Mouse (Mus musculus): Measurements from ENCODE around the gene Sesn3. TPM values are rescaled to one million over a fixed set of nuclear protein-coding genes. Genes with fewer than 3 reads are reported as not detected.

Gene Sesn3
- polyA plus RNA-seq, 1 experiment from 2014 or later = 28.9 TPM

DNA sequence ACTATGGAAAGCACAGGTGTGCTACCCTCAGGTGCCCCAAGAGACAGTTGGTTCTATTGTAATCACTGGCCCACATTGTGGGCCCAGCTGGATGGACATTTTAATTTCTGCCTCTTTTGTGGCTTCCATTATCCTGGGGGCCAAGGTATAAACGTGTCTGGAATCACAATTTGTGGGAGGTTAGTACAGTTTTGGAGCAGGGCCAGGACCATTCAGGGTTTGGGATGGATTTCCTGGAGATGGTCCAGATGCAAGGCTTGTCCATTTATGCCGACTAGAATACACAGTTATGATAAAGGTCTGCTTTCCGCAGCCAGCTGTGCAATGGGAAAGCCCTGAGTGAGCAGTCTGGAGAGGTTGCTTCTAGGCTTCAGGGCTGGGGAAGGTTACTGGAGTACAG is 13.7 kb upstream of the Sesn3 start:
- H3K4me2 ChIP-seq (replicated peaks) = no peak overlapping the region
- no peak overlapping the region for H3K4me3 ChIP-seq
- H3K36me3 ChIP-seq = no peaks in the 10 kb centered on the region
- no peaks in the 10 kb centered on the region for H3K9me3 ChIP-seq
- ATAC-seq (ENCODE audit: insufficient number of reproducible peaks, insufficient read depth, low FRiP score, low TSS enrichment) = no peak
- H3K4me1 ChIP-seq = no peaks in the 10 kb centered on the region
- WGBS = 65% methylated on average over 3 of the region's 3 CpGs
- H3K27me3 ChIP-seq = no peaks in the 10 kb centered on the region
- no peak overlapping the region for H3K27ac ChIP-seq
- no peak overlapping the region for H3K9ac ChIP-seq

DNA sequence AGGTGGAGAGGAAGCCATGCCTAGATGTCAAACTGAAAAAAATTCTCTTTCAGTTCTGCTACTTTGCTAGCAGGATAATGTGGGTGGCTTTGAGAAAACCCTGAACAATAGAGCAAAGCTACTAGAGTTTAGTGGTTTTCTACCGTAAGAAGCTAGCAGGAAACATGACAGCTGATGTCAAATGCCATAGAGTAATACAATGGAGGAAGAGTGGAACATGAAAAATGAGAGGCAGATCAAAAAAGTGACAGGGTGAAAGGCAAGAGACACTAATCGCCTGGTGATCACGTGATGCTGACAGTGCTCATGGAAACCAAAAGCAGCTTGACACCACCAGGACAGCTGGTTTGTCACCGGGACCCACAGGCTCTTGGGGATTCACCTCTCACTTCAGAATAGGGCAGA is 12.3 kb upstream of the Sesn3 start:
- Histone ChIP-seq H3K27me3 (no peaks in the 10 kb centered on the region), H3K4me2 (replicated peaks) (no peak overlapping the region), H3K9ac (no peak overlapping the region), H3K4me3 (no peak overlapping the region), H3K9me3 (no peaks in the 10 kb centered on the region), H3K36me3 (no peaks in the 10 kb centered on the region), H3K27ac (no peak overlapping the region), H3K4me1 (no peaks in the 10 kb centered on the region)
- 80% methylated on average over 4 of the region's 4 CpGs for WGBS
- no peak for ATAC-seq (ENCODE audit: insufficient number of reproducible peaks, insufficient read depth, low FRiP score, low TSS enrichment)

DNA sequence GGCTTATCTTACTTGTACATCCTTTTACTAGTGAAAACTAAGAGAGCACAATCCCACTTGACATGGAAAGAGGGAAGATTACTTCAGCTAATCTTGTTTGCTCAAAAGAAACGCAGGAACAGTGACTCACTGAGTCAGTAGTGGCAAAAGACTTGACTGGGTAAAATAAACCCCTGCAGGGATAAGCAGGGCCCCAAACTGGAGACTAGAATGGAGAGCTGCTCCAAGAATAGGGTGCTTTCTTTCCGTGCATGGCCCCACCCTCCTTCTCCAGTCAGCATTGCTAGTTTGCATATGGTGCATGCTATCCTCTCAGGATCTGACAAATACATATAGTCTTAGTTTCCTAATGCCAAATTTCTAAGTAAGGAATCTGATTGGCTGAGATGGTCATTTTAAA is 8.4 kb upstream of the Sesn3 start:
- WGBS = 10% methylated on average over 2 of the region's 2 CpGs
- Histone ChIP-seq H3K4me3 (no peak overlapping the region), H3K9ac (no peak overlapping the region), H3K9me3 (no peaks in the 10 kb centered on the region), H3K4me2 (replicated peaks) (no peak overlapping the region), H3K27me3 (no peaks in the 10 kb centered on the region), H3K4me1 (no peaks in the 10 kb centered on the region), H3K27ac (no peak overlapping the region), H3K36me3 (no peaks in the 10 kb centered on the region)
- no peak for ATAC-seq (ENCODE audit: insufficient number of reproducible peaks, insufficient read depth, low FRiP score, low TSS enrichment)

DNA sequence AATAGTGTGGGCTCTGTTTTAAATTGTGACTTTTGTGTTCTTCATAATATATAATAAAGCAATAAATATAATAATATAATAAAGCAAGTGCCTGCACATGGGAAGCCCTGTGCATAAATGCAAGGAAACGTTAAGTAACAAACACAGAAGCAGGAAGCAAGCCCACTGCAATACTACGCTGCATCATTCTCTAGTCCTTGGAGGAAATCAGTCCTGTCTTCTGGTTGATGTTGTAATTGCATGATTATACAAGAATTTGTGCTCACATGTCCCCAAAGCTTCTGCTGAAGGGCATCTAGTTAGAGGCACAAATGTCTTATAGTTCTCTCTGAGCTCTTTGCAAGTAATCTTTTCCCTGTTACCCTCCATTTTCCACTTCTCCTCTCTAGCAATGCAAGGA is 6.3 kb upstream of the Sesn3 start:
- no peak overlapping the region for H3K4me3 ChIP-seq
- no peaks in the 10 kb centered on the region for H3K36me3 ChIP-seq
- H3K4me1 ChIP-seq = no peaks in the 10 kb centered on the region
- no peaks in the 10 kb centered on the region for H3K9me3 ChIP-seq
- ATAC-seq (ENCODE audit: insufficient number of reproducible peaks, insufficient read depth, low FRiP score, low TSS enrichment) = no peak
- no peak overlapping the region for H3K4me2 ChIP-seq (replicated peaks)
- H3K27ac ChIP-seq = no peak overlapping the region
- no peaks in the 10 kb centered on the region for H3K27me3 ChIP-seq
- WGBS = 67% methylated on average over 2 of the region's 2 CpGs
- no peak overlapping the region for H3K9ac ChIP-seq

DNA sequence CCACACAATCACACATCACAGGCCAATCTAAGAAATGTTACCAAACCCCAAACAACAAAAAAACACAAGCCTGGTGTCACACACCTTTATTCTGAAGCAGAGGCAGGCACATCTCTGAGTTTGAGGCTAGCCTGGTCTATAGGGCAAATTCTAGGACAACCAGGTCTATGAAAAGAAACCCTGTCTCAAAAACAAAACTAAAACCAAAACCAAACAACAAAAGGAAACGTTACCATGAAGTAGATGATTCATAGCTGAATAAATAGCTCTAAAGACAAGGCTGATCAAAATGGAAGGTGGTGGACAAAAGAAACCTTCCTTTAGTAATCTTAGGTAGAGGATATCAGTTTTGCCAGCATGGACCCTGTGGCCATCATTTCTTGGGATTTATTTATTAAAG is 1.9 kb upstream of the Sesn3 start:
- no peak for ATAC-seq (ENCODE audit: insufficient number of reproducible peaks, insufficient read depth, low FRiP score, low TSS enrichment)
- H3K9me3 ChIP-seq = no peaks in the 10 kb centered on the region
- no peaks in the 10 kb centered on the region for H3K36me3 ChIP-seq
- H3K4me1 ChIP-seq = 0 out of 2 replicates have a peak, but pooled peaks cover 7% of the 10 kb centered on the region
- H3K27ac ChIP-seq = no peak overlapping the region
- H3K4me2 ChIP-seq (replicated peaks) = no peak overlapping the region
- no peak overlapping the region for H3K9ac ChIP-seq
- no peaks in the 10 kb centered on the region for H3K27me3 ChIP-seq
- no peak overlapping the region for H3K4me3 ChIP-seq
- 85% methylated on average over 1 of the region's 1 CpGs for WGBS

DNA sequence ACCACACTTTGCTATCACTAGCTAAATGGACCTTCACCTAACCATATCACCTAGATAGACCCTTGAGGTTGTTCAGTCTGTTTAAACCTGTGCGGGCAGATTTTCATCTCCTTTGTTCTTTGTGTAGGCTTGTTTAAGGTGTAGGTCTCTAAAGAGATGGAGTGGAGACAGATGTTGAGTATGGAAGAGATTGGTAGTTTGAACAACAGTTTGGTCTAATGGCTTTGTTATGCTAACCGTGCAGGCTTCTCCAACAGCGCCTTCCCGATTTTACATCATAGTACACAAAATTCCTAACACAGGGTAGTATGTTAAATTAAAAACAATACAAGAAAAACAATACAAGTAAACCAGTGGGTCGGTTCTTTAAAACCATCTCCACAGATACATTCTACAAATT is 281 bp upstream of the Sesn3 start:
- Histone ChIP-seq H3K27ac (peak overlapping the region; percentile 92), H3K36me3 (no peaks in the 10 kb centered on the region), H3K4me1 (peaks cover 14% of the 10 kb centered on the region; the same call in 1 of the 2 replicates), H3K9ac (no peak overlapping the region), H3K9me3 (no peaks in the 10 kb centered on the region), H3K4me2 (replicated peaks) (peak overlapping the region; percentile 50), H3K4me3 (no peak overlapping the region), H3K27me3 (no peaks in the 10 kb centered on the region)
- no peak for ATAC-seq (ENCODE audit: insufficient number of reproducible peaks, insufficient read depth, low FRiP score, low TSS enrichment)
- 36% methylated on average over 5 of the region's 5 CpGs for WGBS

DNA sequence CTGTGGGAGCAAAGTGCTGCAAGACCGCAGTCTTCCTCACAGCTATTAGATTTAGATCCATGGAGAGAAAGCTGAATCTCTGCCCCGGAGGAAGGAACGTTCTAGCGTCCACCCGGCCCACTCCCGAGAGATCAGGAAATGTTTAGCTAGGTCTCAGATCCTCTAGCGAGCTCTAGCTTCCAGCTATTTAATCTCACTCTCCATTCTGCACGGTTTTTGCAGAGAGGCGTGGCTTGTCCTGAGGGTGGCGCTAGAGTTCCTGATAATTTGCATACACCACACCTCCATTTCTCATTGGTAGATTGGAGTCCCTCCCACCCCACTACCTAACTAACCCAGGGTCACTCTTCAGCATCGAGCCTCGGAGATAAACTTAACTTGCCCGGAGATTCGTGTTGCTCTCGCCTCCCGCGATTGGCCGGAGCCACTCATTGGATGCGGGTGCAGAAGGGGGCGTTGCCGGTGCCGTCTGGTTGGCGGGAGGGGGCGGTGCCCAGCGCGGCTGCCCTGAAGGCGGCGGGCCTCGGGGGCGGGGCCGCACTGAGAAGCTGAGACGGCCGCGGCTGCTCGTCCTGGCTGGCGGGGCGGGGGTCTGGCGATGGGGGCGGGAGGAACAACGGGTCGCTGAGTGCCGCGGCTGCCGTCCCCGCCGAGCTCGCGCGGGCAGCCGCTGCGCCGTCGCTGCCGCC is 1.1 kb downstream of the Sesn3 start:
- Histone ChIP-seq H3K4me3 (peak overlapping the region; percentile 87), H3K9ac (peak overlapping the region; percentile 96), H3K27me3 (no peaks in the 10 kb centered on the region), H3K27ac (peak overlapping the region; percentile 98), H3K4me1 (peaks cover 14% of the 10 kb centered on the region; the same call in 1 of the 2 replicates), H3K36me3 (no peaks in the 10 kb centered on the region), H3K4me2 (replicated peaks) (peak overlapping the region; percentile 50), H3K9me3 (no peaks in the 10 kb centered on the region)
- under 1% methylated on average over 47 of the region's 54 CpGs for WGBS
- ATAC-seq (ENCODE audit: insufficient number of reproducible peaks, insufficient read depth, low FRiP score, low TSS enrichment) = peak; percentile 99

DNA sequence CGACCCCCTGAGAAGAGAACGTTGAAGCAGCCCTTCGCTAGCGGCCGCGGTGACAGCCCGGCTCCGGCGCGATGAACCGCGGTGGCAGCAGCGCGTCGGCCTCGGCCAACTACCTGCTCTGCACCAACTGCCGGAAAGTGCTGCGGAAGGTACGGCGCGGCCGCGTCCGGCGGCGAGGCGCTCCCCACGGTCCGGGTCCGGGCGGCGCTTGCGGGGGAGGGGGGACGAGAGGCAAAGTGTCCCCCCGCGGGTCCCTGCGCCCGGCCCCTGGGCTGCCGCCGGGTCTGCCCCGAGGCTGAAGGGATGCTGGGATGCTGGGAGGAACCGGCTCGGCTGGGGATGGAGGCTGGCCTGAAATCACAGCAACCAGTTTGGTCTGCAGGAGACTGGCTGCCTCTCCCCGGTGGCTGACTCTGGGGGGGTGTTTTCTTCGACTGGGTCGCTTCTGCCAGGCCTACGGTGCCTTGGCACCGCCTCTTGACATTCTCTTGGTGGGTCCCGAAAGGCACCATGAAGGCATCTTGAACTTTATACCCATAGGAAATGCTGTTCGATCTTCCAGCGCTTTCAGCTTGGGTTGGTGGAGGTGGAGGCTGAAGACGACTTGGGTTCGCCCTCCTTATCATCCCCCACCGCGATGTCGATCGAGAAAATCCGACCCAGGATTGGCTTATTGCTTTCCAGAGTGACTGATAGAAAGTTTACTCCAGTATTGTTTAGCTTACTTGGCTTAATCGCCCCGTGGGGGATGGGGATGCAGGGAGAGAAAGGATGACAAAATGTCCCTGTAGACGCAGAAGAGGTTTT is 1.8 kb downstream of the Sesn3 start:
- Histone ChIP-seq H3K4me3 (peak overlapping the region; percentile 87), H3K36me3 (no peaks in the 10 kb centered on the region), H3K27me3 (no peaks in the 10 kb centered on the region), H3K27ac (peak overlapping the region; percentile 98), H3K4me1 (peaks cover 18% of the 10 kb centered on the region; the same call in 1 of the 2 replicates), H3K4me2 (replicated peaks) (peak overlapping the region; percentile 50), H3K9ac (peak overlapping the region; percentile 96), H3K9me3 (no peaks in the 10 kb centered on the region)
- ATAC-seq (ENCODE audit: insufficient number of reproducible peaks, insufficient read depth, low FRiP score, low TSS enrichment) = peak; percentile 63
- under 1% methylated on average over 59 of the region's 61 CpGs for WGBS

DNA sequence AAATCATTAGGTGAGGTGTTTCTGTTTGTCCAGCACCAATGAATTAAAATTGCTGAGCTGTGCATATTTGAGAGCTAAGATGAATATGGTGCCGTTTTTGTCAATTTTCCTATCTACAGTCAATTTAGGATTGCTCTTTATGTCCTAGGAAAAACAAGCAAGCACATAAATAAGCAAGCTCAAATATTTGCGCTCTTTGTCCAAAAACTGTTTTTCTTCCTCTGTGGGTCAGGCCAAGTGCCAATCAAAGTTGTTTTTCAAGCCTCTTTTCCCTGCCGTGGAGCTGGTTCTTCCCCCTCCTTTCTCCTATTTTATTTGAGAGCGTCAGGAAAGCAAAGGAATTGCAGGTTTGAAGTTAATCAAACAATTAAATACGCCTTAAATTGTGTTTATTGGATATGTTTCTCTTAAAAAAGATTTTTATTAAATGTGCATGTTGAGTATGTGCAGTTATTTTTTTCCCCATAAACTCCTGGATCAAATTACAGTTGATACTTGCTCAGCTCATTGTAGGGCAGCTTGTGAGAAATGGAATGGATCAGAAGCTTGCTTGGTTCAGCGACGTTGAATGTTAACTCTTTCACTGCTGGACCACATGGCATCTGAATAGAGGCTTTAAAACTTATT is 2.6 kb downstream of the Sesn3 start:
- Histone ChIP-seq H3K9ac (peak overlapping the region; percentile 96; the same call in 1 of the 2 replicates), H3K4me1 (peaks cover 18% of the 10 kb centered on the region; the same call in 1 of the 2 replicates), H3K27me3 (no peaks in the 10 kb centered on the region), H3K27ac (peak overlapping the region; percentile 98), H3K36me3 (no peaks in the 10 kb centered on the region), H3K9me3 (no peaks in the 10 kb centered on the region), H3K4me2 (replicated peaks) (peak overlapping the region; percentile 50), H3K4me3 (peak overlapping the region; percentile 87)
- ATAC-seq (ENCODE audit: insufficient number of reproducible peaks, insufficient read depth, low FRiP score, low TSS enrichment) = no peak
- under 1% methylated on average over 7 of the region's 7 CpGs for WGBS

DNA sequence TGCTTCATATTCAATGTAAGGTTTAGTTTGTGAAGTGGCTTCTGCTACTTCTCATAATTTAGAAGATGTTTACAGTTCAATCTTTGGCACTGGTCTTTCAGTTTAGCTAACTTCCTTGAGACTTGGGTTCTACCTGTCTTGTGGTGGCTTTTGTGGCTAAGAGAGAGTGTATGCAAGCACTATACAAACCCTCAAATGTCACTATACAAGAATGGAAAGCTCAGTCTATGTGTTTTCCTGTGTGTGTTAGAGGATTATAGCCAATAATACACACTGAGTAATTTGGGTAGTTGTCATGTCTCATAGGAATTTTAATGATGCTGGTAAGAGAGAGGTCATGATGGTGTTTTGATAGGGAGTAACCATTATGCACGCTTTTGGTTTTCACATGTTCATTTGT is 5.8 kb downstream of the Sesn3 start:
- Histone ChIP-seq H3K4me3 (no peak overlapping the region), H3K4me2 (replicated peaks) (no peak overlapping the region), H3K4me1 (peaks cover 23% of the 10 kb centered on the region; the same call in 1 of the 2 replicates), H3K27ac (no peak overlapping the region), H3K9ac (no peak overlapping the region), H3K27me3 (no peaks in the 10 kb centered on the region), H3K36me3 (no peaks in the 10 kb centered on the region), H3K9me3 (no peaks in the 10 kb centered on the region)
- 50% methylated on average over 1 of the region's 1 CpGs for WGBS
- no peak for ATAC-seq (ENCODE audit: insufficient number of reproducible peaks, insufficient read depth, low FRiP score, low TSS enrichment)

DNA sequence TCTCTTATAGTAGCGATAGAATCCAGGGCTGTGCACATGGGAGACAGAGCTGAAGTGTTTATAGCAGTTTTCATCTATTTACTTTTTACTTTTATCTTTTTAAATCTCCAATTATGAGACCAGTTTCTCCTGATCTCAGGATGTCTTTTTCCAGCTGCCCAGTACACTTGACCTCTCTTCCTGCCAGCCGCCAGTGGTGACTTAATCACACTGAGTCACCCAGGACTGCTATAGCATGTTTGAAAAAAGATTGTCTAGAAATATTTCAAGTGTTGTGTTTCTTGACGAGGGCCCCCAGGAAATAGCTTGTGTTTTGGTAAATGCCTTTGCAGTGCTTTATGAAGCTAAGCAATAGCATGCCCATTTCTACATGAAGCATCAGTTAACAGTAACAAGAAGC is 10.2 kb downstream of the Sesn3 start:
- Histone ChIP-seq H3K27me3 (no peaks in the 10 kb centered on the region), H3K4me1 (peaks cover 16% of the 10 kb centered on the region; the same call in 1 of the 2 replicates), H3K36me3 (no peaks in the 10 kb centered on the region), H3K27ac (no peak overlapping the region), H3K9ac (no peak overlapping the region), H3K9me3 (no peaks in the 10 kb centered on the region), H3K4me2 (replicated peaks) (no peak overlapping the region), H3K4me3 (no peak overlapping the region)
- WGBS = 43% methylated on average over 3 of the region's 3 CpGs
- no peak for ATAC-seq (ENCODE audit: insufficient number of reproducible peaks, insufficient read depth, low FRiP score, low TSS enrichment)
